Mouse (Mus musculus): ENCODE measurements around the gene Zzef1.

Zzef1 gene

GRCm38 (mm10) chr11:72917299-72917996, 121.4 kb downstream of the Zzef1 start:
- DNase-seq (ENCODE audit: low spot score in 2 of 2): no peak

- no peak for DNase-seq (ENCODE audit: low spot score in 2 of 2)
These were observed 127.1 kb downstream of the Zzef1 start for GRCm38 (mm10) chr11:72923116-72923515.

GRCm38 (mm10) chr11:72924458-72924857, 128.4 kb downstream of the Zzef1 start:
- DNase-seq (ENCODE audit: low spot score in 2 of 2): no peak

- DNase-seq (ENCODE audit: low spot score in 2 of 2): no peak
These were observed 129.0 kb downstream of the Zzef1 start for GRCm38 (mm10) chr11:72925067-72925466.

- DNase-seq (ENCODE audit: low spot score in 2 of 2): peak; percentile 51 to 71
These were observed 130.3 kb downstream of the Zzef1 start for GRCm38 (mm10) chr11:72926226-72926890.

GRCm38 (mm10) chr11:72928516-72928915, 132.5 kb downstream of the Zzef1 start:
- DNase-seq (ENCODE audit: low spot score in 2 of 2): no peak

- DNase-seq (ENCODE audit: low spot score in 2 of 2): no peak
These were observed 144.4 kb downstream of the Zzef1 start for GRCm38 (mm10) chr11:72940208-72941143.

GRCm38 (mm10) chr11:72944996-72945793, 149.2 kb downstream of the Zzef1 start:
- DNase-seq (ENCODE audit: low spot score in 2 of 2): no peak

- no peak for DNase-seq (ENCODE audit: low spot score in 2 of 2)
These were observed 150.0 kb downstream of the Zzef1 start for GRCm38 (mm10) chr11:72945875-72946559.

GRCm38 (mm10) chr11:72946560-72947119, 150.6 kb downstream of the Zzef1 start:
- no peak for DNase-seq (ENCODE audit: low spot score in 2 of 2)

- no peak for DNase-seq (ENCODE audit: low spot score in 2 of 2)
These were observed 151.8 kb downstream of the Zzef1 start for GRCm38 (mm10) chr11:72947840-72948239.

GRCm38 (mm10) chr11:72948254-72948653, 152.2 kb downstream of the Zzef1 start:
- DNase-seq (ENCODE audit: low spot score in 2 of 2): no peak

GRCm38 (mm10) chr11:72951137-72952000, 155.3 kb downstream of the Zzef1 start:
- no peak for DNase-seq (ENCODE audit: low spot score in 2 of 2)

GRCm38 (mm10) chr11:72952226-72952625, 156.2 kb downstream of the Zzef1 start:
- no peak for DNase-seq (ENCODE audit: low spot score in 2 of 2)

- DNase-seq (ENCODE audit: low spot score in 2 of 2): no peak
These were observed 156.7 kb downstream of the Zzef1 start for GRCm38 (mm10) chr11:72952697-72953096.

GRCm38 (mm10) chr11:72953116-72953439, 157.1 kb downstream of the Zzef1 start:
- DNase-seq (ENCODE audit: low spot score in 2 of 2): no peak

- no peak for DNase-seq (ENCODE audit: low spot score in 2 of 2)
These were observed 157.6 kb downstream of the Zzef1 start for GRCm38 (mm10) chr11:72953440-72954151.

GRCm38 (mm10) chr11:72954216-72954615, 158.2 kb downstream of the Zzef1 start:
- DNase-seq (ENCODE audit: low spot score in 2 of 2): no peak

Measured in urinary bladder, postnatal 4 days (tissue).